Mouse (Mus musculus): Measurements from ENCODE around the gene Lrrfip2. TPM values are rescaled to one million over a fixed set of nuclear protein-coding genes. Genes with fewer than 3 reads are reported as not detected.

The Lrrfip2 gene
- total RNA-seq, 2 experiments from 2014 or later: 43.9 to 48.6 TPM

DNA sequence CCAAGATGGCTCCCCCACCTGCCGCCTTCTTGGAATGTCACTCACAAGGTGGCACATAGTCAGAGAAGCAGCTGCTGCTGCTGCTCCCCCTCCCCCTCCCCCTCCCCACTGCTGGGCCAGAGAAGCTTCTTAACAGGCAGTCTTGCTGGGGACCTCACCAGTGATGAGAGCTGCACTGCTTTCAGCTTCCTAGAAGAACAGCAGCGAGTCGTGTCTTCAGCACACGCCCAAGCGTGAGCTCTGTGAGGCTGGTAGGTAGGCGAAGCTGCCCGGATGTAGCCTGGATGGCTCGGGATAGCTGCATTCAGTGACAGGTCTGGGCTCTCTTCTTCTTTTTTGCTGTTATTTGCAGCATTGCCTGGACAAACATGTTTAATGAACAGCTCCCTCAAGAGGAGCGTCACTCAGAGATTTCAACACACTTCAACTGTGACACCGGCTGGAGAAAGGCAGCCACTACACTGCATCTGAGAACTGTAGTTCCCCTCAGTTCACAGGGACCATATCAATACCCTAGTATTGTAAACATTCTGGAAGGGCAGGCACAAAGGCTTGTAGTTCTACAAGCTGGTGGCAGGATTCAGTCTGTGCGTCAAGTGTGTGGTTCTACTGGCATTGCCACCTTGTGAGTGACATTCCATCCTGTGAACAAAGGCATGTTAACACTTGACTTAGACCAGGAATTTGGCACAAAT is 38.5 kb downstream of the Lrrfip2 start:
- no peak for DNase-seq (ENCODE audit: low spot score in 2 of 2)

GRCm38 (mm10) chr9:111159562-111159961 is 42.2 kb downstream of the Lrrfip2 start:
- DNase-seq (ENCODE audit: low spot score in 2 of 2): peak; percentile 28 to 52

GRCm38 (mm10) chr9:111161213-111161612 is 43.8 kb downstream of the Lrrfip2 start:
- no peak for DNase-seq (ENCODE audit: low spot score in 2 of 2)

DNA sequence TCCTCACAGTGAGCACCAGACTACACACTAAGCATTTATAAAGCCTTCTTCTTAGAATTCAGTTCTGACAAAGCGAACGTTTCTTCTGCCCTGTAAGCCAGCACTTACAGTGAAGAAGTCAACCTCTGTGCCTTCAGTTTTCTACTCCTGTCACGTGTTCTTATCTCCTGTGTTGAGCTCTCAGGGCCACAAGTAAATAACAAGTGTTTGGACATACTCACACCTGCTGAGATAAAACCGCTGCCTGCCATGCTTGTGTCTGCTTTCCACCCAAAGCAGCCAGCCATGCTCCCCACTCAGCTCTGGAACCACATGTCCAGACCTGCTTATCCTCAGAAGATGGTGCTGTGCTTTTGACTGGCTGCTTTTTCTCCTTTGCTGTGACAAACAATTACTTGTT is 49.2 kb downstream of the Lrrfip2 start:
- DNase-seq (ENCODE audit: low spot score in 2 of 2): no peak

GRCm38 (mm10) chr9:111170430-111170829 is 53.0 kb downstream of the Lrrfip2 start:
- no peak for DNase-seq (ENCODE audit: low spot score in 2 of 2)

DNA sequence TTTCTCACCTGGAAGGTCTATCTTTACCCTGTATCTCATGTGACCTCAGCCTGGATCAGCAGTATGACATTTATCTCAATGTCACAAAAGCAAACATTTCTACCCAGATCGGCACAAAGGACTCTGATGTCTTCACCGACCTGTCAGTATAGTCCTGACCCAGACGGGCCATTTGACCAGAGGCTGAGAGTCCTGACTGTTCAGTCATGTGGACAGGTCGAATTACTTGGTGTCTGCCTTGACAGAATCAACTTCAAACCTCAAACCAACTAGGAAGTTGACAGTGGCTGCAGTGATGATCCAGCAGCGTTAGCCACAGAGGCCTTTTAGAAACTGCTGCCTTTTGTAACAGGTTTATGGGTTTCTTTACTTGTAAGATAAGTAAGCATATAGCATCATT is 56.7 kb downstream of the Lrrfip2 start:
- no peak for DNase-seq (ENCODE audit: low spot score in 2 of 2)

- DNase-seq (ENCODE audit: low spot score in 2 of 2): no peak
Observed at GRCm38 (mm10) chr9:111178971-111179370, 61.6 kb downstream of the Lrrfip2 start.

GRCm38 (mm10) chr9:111182176-111182575 is 64.8 kb downstream of the Lrrfip2 start:
- peak; percentile 25 to 42 for DNase-seq (ENCODE audit: low spot score in 2 of 2)

DNA sequence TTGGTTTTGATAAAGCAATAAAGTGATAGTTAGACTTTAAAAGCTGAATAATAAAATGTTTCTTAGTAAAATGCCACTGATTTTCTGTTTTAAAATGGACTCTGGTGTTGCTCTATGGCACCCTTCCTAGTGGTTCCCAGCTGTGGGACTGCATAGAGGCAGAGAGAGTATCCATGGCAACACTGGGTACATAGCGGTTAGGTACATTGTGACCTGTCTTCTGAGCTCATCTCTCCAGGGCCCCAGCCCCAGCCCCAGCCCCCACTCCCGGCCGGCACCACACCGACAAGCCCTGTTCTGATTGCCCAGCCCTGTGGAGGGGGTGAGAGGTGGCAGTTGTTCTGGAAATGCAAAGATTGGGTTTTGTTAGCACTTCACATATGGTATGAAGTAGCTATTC is 67.5 kb downstream of the Lrrfip2 start:
- no peak for DNase-seq (ENCODE audit: low spot score in 2 of 2)

- DNase-seq (ENCODE audit: low spot score in 2 of 2): no peak
Observed at GRCm38 (mm10) chr9:111186861-111187260, 69.5 kb downstream of the Lrrfip2 start.

GRCm38 (mm10) chr9:111188731-111189130 is 71.3 kb downstream of the Lrrfip2 start:
- no peak for DNase-seq (ENCODE audit: low spot score in 2 of 2)

DNA sequence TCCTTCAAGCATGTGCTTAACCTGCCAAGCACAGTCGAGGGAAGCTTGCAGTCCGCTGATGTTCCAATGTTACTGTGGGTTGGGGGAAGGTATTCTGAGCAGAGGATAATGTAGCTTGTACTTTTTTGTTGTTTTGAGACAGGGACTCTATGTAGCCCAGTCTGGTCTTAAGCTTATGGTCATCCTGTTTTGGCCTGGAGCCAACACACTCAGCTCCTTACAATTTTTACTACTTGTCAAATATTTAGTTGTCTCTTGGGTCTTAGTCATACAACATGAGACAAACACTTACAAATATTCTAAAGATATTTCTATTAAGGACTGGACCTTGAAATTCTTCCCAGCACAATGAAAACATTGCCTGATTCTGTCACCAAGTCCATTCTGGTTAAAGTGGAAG is 75.8 kb downstream of the Lrrfip2 start:
- DNase-seq (ENCODE audit: low spot score in 2 of 2): no peak

- no peak for DNase-seq (ENCODE audit: low spot score in 2 of 2)
Observed at GRCm38 (mm10) chr9:111197116-111197515, 79.7 kb downstream of the Lrrfip2 start.

GRCm38 (mm10) chr9:111197712-111198111 is 80.3 kb downstream of the Lrrfip2 start:
- no peak for DNase-seq (ENCODE audit: low spot score in 2 of 2)

DNA sequence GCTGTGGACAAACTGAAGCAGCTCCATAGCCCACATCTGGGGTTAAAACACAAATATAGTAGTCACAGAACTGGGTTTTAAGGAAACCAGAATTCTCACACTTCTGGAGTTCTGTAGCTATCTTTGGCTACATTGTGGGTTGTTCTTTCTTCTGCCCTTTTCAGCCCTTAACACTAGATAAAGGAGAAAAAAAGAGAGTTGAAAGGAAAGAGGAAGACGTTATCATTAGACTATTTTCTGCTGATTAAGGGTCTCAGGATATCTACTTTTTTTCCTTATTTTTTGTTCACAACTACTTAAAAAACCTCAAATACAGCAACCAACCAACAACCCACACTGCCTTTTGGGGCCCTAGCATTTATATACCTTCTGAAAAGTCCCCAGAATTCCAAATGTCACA is 80.9 kb downstream of the Lrrfip2 start:
- DNase-seq (ENCODE audit: low spot score in 2 of 2): no peak

DNA sequence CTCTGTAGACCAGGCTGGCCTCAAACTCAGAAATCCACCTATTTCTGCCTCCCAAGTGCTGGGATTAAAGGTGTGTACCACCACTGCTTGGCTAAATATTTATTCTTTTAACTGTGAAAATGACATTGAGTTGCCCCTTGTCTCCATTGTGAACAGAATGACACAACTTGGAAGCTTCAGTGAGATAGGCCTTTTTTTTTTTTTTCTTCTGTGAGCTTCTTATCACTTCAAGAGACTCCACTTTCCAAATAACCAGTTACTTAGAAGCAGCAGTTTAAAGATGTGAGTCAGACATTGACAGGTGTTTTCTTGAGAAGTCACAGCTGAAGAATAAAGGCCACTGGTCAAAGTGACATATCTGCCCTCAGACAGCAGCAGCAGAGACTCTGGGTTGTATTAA is 82.8 kb downstream of the Lrrfip2 start:
- no peak for DNase-seq (ENCODE audit: low spot score in 2 of 2)

DNA sequence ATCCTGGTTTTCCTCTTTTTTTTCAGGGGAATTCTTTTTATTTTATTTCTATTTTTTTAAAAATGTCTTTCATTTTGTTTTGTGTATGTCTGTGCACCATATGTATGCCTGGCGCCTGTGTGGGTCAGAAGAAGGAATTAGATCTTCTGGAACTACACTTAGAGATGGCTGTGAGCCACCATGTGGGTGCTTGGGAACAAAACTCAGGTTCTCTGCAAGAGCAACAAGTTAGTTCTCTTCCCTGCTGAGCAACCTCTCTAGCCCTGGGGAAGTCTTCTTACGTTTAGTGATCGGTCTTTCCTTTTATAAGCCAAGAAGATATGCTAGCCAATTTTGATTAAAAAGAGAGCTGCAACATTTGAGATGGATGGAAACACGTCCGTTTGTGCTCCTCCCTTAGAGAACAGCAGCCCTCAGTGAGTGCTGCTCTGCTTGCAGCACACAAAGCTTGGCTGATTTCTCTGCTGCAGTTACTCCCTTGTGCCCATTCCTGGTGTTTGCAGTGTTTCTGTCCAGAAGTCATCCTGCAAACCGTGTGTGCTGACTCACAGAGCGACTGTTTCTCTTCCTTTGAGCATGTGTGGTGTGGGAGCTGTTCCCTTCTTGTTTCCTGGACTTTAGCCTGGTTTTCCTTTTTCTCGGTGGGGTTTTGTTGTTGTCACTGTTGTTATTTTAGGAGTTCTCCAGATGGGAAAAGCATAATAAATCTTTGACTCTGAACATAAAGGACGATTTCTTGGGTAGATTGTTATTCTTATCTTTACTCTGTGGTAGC is 87.4 kb downstream of the Lrrfip2 start:
- peak; percentile 51 to 70 for DNase-seq (ENCODE audit: low spot score in 2 of 2)

DNA sequence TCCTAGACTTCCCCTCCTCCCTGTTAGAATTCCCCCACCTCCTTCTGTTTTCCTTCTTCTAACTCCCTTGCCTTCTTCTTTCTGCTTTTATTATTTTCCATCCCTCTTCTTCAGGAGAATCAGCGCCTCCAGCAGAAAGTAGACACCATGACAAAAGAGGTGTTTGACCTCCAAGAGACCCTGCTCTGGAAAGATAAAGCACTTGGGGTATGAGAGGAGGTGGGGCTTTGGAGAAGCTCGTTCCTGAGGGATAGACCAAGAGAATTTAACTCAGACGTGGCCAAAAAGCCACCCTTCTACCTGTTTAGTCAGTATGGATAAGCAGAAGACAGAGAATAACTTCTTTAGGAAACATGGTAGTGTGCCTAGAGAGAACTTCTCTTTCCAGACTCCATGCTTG is 90.3 kb downstream of the Lrrfip2 start:
- DNase-seq (ENCODE audit: low spot score in 2 of 2): no peak

DNA sequence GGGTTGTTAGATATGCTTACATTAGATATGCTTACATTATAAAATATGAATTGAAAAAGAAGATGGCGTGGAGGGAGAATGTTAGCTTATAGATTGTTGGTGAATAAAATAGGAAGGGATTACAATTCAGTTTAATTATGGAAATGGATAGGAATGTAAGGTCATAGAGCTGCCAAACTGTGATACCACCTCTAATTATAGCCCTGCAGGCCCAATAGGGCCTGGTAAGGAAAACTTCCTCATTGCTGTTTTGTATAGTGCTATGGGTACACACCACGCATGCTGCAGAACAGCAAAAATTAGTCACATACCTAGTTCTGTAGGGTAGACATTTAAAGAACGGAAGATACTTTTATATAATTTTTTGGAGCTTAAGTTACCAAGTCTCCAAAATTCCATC is 90.8 kb downstream of the Lrrfip2 start:
- no peak for DNase-seq (ENCODE audit: low spot score in 2 of 2)

- no peak for DNase-seq (ENCODE audit: low spot score in 2 of 2)
Observed at GRCm38 (mm10) chr9:111209158-111209699, 91.8 kb downstream of the Lrrfip2 start.

- no peak for DNase-seq (ENCODE audit: low spot score in 2 of 2)
Observed at GRCm38 (mm10) chr9:111210412-111210811, 93.0 kb downstream of the Lrrfip2 start.

All from left cerebral cortex, adult 18-20 months (tissue).